Mouse (Mus musculus) E14TG2a.4 (cell line): ENCODE measurements at regions not wholly inside any gene's neighbourhood (a gene's known extent, or its start where the extent isn't known, plus 50 kb on each side); places are given as distances from the start of the nearest gene placed in this dataset.

Source experiments
- CTCF ChIP-seq: conservative IDR thresholded peaks from 2 replicates; pipeline ENCODE4 v1.5.1; 2014; ENCODE audit warnings: low read length
- NANOG ChIP-seq: IDR thresholded peaks from 2 replicates; pipeline ENCODE4 v1.6.1; 2014; ENCODE audit warnings: borderline replicate concordance, low read length, mixed read lengths
- POU5F1 ChIP-seq: IDR thresholded peaks from 2 replicates; pipeline ENCODE4 v1.6.1; 2014; ENCODE audit warnings: low read length, borderline replicate concordance

GRCm38 (mm10) chr11:56727556-56727955, 283.6 kb upstream of the Gria1 start:
- TF ChIP-seq CTCF (no peak), POU5F1 (no peak), NANOG (no peak)
